Mouse (Mus musculus): Measurements from ENCODE around the gene Ninl.

The Ninl gene

GRCm38 (mm10) chr2:151039232-151039695 lies at the start of gene Ninl, which contains the start of gene Nanp:
Gene Ninl, minus strand, starts transcription at chr2:151039382.
Gene Nanp, minus strand, starts transcription at chr2:151039398.
- no peak; the same call in 1 of the 2 replicates for TF ChIP-seq GATA4 (IDR thresholded peaks at IDR 0.05; ENCODE audit: insufficient replicate concordance, low read length)

GRCm38 (mm10) chr2:151056637-151057036 lies 17.5 kb upstream of the Ninl start:
- no peak for TF ChIP-seq GATA4 (IDR thresholded peaks at IDR 0.05; ENCODE audit: insufficient replicate concordance, low read length)

- no peak for TF ChIP-seq GATA4 (IDR thresholded peaks at IDR 0.05; ENCODE audit: insufficient replicate concordance, low read length)
Measured at GRCm38 (mm10) chr2:151040411-151040810, 1.2 kb upstream of the Ninl start.

GRCm38 (mm10) chr2:151039726-151040125 lies 544 bp upstream of the Ninl start:
- TF ChIP-seq GATA4 (IDR thresholded peaks at IDR 0.05; ENCODE audit: insufficient replicate concordance, low read length): no peak

- no peak for TF ChIP-seq GATA4 (IDR thresholded peaks at IDR 0.05; ENCODE audit: insufficient replicate concordance, low read length)
Measured at GRCm38 (mm10) chr2:151038811-151039222, 365 bp downstream of the Ninl start.

- TF ChIP-seq GATA4 (IDR thresholded peaks at IDR 0.05; ENCODE audit: insufficient replicate concordance, low read length): no peak
Measured at GRCm38 (mm10) chr2:151037876-151038552, 1.2 kb downstream of the Ninl start.

GRCm38 (mm10) chr2:151037292-151037691 lies 1.9 kb downstream of the Ninl start:
- TF ChIP-seq GATA4 (IDR thresholded peaks at IDR 0.05; ENCODE audit: insufficient replicate concordance, low read length): no peak

- no peak for TF ChIP-seq GATA4 (IDR thresholded peaks at IDR 0.05; ENCODE audit: insufficient replicate concordance, low read length)
Measured at GRCm38 (mm10) chr2:151036721-151037120, 2.5 kb downstream of the Ninl start.

GRCm38 (mm10) chr2:151034435-151034834 lies 4.7 kb downstream of the Ninl start:
- no peak for TF ChIP-seq GATA4 (IDR thresholded peaks at IDR 0.05; ENCODE audit: insufficient replicate concordance, low read length)

- TF ChIP-seq GATA4 (IDR thresholded peaks at IDR 0.05; ENCODE audit: insufficient replicate concordance, low read length): no peak
Measured at GRCm38 (mm10) chr2:151021158-151021557, 18.0 kb downstream of the Ninl start.

- no peak for TF ChIP-seq GATA4 (IDR thresholded peaks at IDR 0.05; ENCODE audit: insufficient replicate concordance, low read length)
Measured at GRCm38 (mm10) chr2:151015316-151015715, 23.9 kb downstream of the Ninl start.

- no peak for TF ChIP-seq GATA4 (IDR thresholded peaks at IDR 0.05; ENCODE audit: insufficient replicate concordance, low read length)
Measured at GRCm38 (mm10) chr2:151011273-151011672, 27.9 kb downstream of the Ninl start.

- TF ChIP-seq GATA4 (IDR thresholded peaks at IDR 0.05; ENCODE audit: insufficient replicate concordance, low read length): no peak
Measured at GRCm38 (mm10) chr2:151009515-151010085, 29.6 kb downstream of the Ninl start.

GRCm38 (mm10) chr2:151008939-151009509 lies 30.2 kb downstream of the Ninl start:
- TF ChIP-seq GATA4 (IDR thresholded peaks at IDR 0.05; ENCODE audit: insufficient replicate concordance, low read length): no peak

- no peak for TF ChIP-seq GATA4 (IDR thresholded peaks at IDR 0.05; ENCODE audit: insufficient replicate concordance, low read length)
Measured at GRCm38 (mm10) chr2:151008517-151008932, 30.7 kb downstream of the Ninl start.

- TF ChIP-seq GATA4 (IDR thresholded peaks at IDR 0.05; ENCODE audit: insufficient replicate concordance, low read length): no peak
Measured at GRCm38 (mm10) chr2:151008006-151008405, 31.2 kb downstream of the Ninl start.

All from liver, adult (tissue).